Mouse (Mus musculus) heart, adult 2 months (tissue): ENCODE measurements around the gene Lhfpl2. TPM values are rescaled to one million over a fixed set of nuclear protein-coding genes. Genes with fewer than 3 reads are reported as not detected.

Experiments used
- DNase-seq, 2 experiments: peaks; one replicate each; pipeline ENCODE4 v3.0.0; 2021
- H3K27ac ChIP-seq: fragments of 200-600 bp; 2 replicates; pipeline ENCODE4 v1.8.1; 2022
- H3K27me3 ChIP-seq: fragments of 200-500 bp; 2 replicates; pipeline ENCODE4 v1.6.1; 2012; ENCODE audit warnings: mild to moderate bottlenecking, low read length, inconsistent platforms, mixed read lengths; ENCODE audit not compliant: control insufficient read depth, insufficient read depth
- H3K36me3 ChIP-seq: fragments of 200-500 bp; 2 replicates; pipeline ENCODE4 v1.6.1; 2012; ENCODE audit warnings: low read length, inconsistent platforms; ENCODE audit not compliant: control insufficient read depth, insufficient read depth
- H3K4me1 ChIP-seq: fragments of 200-500 bp; 2 replicates; pipeline ENCODE4 v1.6.1; 2011; ENCODE audit warnings: low read length; ENCODE audit not compliant: control insufficient read depth, insufficient read depth
- H3K4me3 ChIP-seq: fragments of 200-600 bp; 2 replicates; pipeline ENCODE4 v1.8.1; 2022
- H3K79me2 ChIP-seq: fragments of 200-500 bp; replicated peaks from 2 replicates; pipeline ENCODE4 v1.6.1; 2012; ENCODE audit warnings: mild to moderate bottlenecking, inconsistent platforms, low read length, moderate library complexity, mixed read lengths; ENCODE audit not compliant: control insufficient read depth, insufficient read depth
- H3K9ac ChIP-seq: fragments of 200-500 bp; 2 replicates; pipeline ENCODE4 v1.6.1; 2012; ENCODE audit warnings: low read depth, mild to moderate bottlenecking, control low read depth, inconsistent platforms, low read length, mixed read lengths
- CTCF ChIP-seq: fragments of 200-600 bp; IDR thresholded peaks from 2 replicates; pipeline ENCODE4 v1.8.1; 2022; ENCODE audit warnings: antibody characterized with exemption, mild to moderate bottlenecking, moderate library complexity
- EP300 ChIP-seq: fragments of 200-500 bp; IDR thresholded peaks from 2 replicates; pipeline ENCODE4 v1.6.1; 2011; ENCODE audit warnings: low read depth, low read length, control low read depth; ENCODE audit not compliant: insufficient read depth
- POLR2A ChIP-seq: fragments of 200-500 bp; IDR thresholded peaks from 2 replicates; pipeline ENCODE4 v1.6.1; 2011; ENCODE audit warnings: mild to moderate bottlenecking, low read depth, low read length, control low read depth; ENCODE audit not compliant: insufficient read depth
- WGBS: fragments of 180-500 bp; shearing (Covaris S2); methylation state at CpG from one replicate; pipeline ENCODE4 v1.1.7; 2018; 5-methylcytosine and 5-hydroxymethylcytosine counted together
- intact Hi-C: fragments of 180-260 bp; cut with DNase I; formaldehyde crosslinking; loops from one replicate; pipeline ENCODE4 v1.15.1; 2025
- polyA plus RNA-seq: library from polyadenylated mRNA; depleted of rRNA; stranded (reverse); fragments of >200 nt; gene quantifications from 2 replicates; pipeline ENCODE4 v1.2.3, GENCODE M21; 2012
- total RNA-seq, 2 experiments: library from RNA; stranded (reverse); gene quantifications; 2 replicates each; pipeline ENCODE4 v1.2.3; 2021

Gene Lhfpl2
- total and polyA plus RNA-seq, 3 experiments: 2.8 to 4.0 (median 3.5) TPM

DNA sequence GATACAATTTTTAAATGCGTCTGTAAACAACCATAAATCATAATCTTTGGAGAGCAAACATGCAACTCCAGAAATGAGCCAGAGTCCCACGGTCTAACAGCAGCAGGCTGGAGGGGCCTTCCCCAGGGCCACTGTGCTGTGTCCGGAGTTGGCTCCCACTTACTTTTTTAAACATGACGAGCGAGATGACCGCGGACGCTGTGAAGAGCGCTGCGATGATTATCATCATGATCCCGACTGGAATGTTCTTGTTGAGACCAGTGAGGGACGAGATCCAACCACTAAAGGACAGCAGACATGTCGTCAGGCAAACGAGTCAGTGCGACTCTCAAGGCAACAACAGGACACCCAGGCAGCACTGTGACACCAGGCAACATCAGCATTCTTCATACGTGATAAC lies 150.4 kb downstream of the Lhfpl2 start:
- DNase-seq: no peak
- WGBS: 88% methylated on average over 16 of the region's 16 CpGs
- intact Hi-C loops: loop anchor here (10.0 kb wide), 1 partner anchor 143 kb away; no protein-coding TSS in a partner anchor
- no peak overlapping the region for H3K9ac ChIP-seq
- H3K27ac ChIP-seq: no peak overlapping the region
- H3K79me2 ChIP-seq: no peaks in the 10 kb centered on the region
- H3K4me3 ChIP-seq: no peak overlapping the region
- no peaks in the 10 kb centered on the region for H3K27me3 ChIP-seq
- H3K36me3 ChIP-seq: no peaks in the 10 kb centered on the region
- no peaks in the 10 kb centered on the region for H3K4me1 ChIP-seq
- TF ChIP-seq EP300: no peak
- TF ChIP-seq POLR2A: no peak
- TF ChIP-seq CTCF: no peak

DNA sequence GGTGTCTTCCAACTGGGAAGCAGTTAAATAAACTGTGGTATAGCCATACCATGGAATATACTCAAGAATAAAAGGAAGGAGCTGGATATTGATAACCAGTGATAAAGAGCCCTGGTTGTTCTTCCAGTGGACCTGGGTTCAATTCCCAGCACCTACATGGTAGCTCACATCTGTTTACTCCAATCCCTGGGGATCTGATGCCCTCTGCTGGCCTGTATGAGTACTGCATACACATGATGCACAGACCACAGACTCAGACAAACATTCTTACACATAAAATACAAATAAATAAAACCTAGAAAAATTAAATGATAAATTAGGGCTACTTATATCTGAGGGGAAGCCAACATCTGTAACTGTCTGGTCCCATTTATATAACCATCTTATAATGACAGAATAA lies 151.3 kb downstream of the Lhfpl2 start:
- no peaks in the 10 kb centered on the region for H3K36me3 ChIP-seq
- no peak overlapping the region for H3K9ac ChIP-seq
- H3K79me2 ChIP-seq: no peaks in the 10 kb centered on the region
- no peak for TF ChIP-seq EP300
- TF ChIP-seq CTCF: peak; percentile 63
- H3K27ac ChIP-seq: no peak overlapping the region
- H3K4me3 ChIP-seq: no peak overlapping the region
- no peaks in the 10 kb centered on the region for H3K27me3 ChIP-seq
- no peak for DNase-seq
- intact Hi-C loops: loop anchor here (10.0 kb wide), 1 partner anchor 144 kb away; no protein-coding TSS in a partner anchor
- no peaks in the 10 kb centered on the region for H3K4me1 ChIP-seq

DNA sequence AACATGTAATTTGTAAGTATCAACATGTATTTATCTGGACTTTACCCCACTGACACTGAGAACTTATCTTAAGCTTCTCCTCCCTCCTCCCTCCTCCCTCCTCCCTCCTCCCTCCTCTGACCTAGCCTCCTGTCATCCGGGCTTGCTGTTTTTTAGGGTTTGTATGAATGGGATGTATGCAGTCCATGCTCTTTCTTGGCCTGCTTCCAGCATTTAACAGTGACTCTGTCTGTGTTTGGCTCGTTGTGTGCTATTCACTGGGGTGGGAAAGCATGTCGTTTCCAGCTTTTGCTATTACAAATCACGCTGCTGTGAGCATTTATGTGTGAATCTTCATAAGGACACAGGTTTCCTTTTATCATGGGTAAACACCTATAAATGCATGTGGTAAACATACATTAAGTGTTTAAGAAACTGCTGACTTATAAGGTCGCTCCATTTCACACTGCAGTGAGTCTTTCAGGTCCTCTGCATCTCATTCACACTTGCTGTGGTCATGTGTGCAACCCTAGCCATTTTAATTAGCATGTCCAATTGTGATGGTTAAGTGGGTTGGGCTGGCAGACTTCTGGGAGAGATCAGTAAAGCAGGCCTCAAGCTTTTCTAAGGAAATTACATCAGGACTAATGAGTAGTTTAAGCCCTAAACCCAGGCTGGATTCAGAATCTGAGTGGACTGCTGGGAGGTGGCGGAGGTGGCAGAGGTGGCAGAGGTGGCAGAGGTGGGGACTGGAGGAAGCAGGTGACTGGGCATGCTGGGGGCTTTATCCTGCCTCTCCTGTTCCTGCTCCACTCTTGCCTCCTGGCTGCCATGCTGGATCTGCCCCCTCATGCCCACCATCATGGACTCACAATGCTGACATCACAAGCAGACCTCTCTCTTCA lies 153.9 kb downstream of the Lhfpl2 start:
- no peaks in the 10 kb centered on the region for H3K27me3 ChIP-seq
- intact Hi-C loops: no loop called here
- H3K27ac ChIP-seq: no peak overlapping the region
- WGBS: 59% methylated on average over 6 of the region's 6 CpGs
- no peak overlapping the region for H3K9ac ChIP-seq
- H3K4me3 ChIP-seq: no peak overlapping the region
- H3K4me1 ChIP-seq: no peaks in the 10 kb centered on the region
- no peaks in the 10 kb centered on the region for H3K36me3 ChIP-seq
- no peaks in the 10 kb centered on the region; the same call in 1 of the 2 replicates for H3K79me2 ChIP-seq
- TF ChIP-seq EP300 (no peak), POLR2A (no peak), CTCF (no peak)
- no peak for DNase-seq

DNA sequence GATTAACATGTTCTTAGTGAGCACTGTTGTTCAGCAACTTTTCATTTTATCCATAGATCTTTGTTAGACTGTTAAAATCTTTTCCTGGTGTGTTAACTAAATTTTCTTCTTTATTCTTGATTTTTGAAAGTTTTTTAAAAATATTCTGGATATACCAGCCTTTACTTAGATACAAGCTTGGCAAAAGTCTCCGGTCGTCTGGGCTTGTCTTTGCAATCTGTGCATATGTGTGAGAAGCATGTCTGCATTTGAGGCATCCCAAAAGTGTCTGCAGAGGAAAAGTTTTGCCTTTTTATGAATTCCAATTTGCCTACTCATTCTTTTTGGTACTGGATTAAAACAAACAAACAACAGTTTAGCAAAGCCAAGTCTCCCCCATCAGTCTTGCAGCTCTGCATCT lies 154.6 kb downstream of the Lhfpl2 start:
- intact Hi-C loops: no loop called here
- Histone ChIP-seq H3K9ac (no peak overlapping the region), H3K4me1 (no peaks in the 10 kb centered on the region), H3K36me3 (no peaks in the 10 kb centered on the region), H3K27me3 (no peaks in the 10 kb centered on the region), H3K27ac (no peak overlapping the region), H3K4me3 (no peak overlapping the region), H3K79me2 (no peaks in the 10 kb centered on the region; the same call in 1 of the 2 replicates)
- WGBS: 100% methylated on average over 2 of the region's 2 CpGs
- TF ChIP-seq EP300: no peak
- TF ChIP-seq POLR2A: no peak
- TF ChIP-seq CTCF: no peak
- DNase-seq: no peak

DNA sequence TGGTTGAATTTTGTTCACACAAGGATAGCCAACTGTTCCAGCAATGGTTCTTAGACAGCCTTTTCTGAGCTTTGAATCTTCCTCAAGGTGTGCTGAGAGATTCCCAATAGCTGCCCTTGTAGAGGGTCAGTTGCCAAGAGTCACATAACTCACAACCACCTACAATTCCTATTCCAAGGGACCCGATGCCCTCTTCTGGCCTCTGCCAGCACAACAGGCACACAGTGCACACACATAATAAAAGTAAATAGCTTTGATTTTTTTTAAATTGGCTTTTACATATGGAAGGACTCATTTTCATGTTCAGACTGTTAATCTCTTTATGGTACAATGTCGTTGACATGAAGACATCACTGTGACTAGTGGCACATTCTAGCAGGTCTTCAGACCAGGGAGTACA lies 155.1 kb downstream of the Lhfpl2 start:
- no peaks in the 10 kb centered on the region for H3K27me3 ChIP-seq
- H3K9ac ChIP-seq: no peak overlapping the region
- H3K36me3 ChIP-seq: no peaks in the 10 kb centered on the region
- H3K4me3 ChIP-seq: no peak overlapping the region
- no peak for DNase-seq
- no peaks in the 10 kb centered on the region; the same call in 1 of the 2 replicates for H3K79me2 ChIP-seq
- TF ChIP-seq POLR2A (no peak), CTCF (peak; percentile 56), EP300 (no peak)
- H3K27ac ChIP-seq: no peak overlapping the region
- intact Hi-C loops: no loop called here
- WGBS: 85% methylated on average over 2 of the region's 2 CpGs
- H3K4me1 ChIP-seq: no peaks in the 10 kb centered on the region

DNA sequence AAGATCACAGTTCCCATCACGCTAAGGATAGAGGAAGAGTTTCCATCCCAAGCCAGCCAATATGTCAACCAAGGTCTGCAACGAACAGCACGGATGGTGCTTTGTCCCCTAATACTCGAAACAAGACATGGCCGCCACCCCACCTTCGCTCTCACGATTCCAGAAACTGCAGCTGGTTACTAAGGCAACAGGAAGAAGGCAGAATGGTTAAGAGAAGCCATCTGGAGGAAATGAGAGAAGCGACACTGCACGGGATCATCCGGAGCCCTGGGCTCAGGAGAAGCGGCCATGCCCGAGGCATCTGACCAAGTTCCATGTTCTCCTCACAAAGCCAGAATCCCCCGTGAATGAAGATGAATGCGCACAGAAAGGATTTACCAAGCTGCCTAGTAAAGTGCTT lies 166.0 kb downstream of the Lhfpl2 start:
- TF ChIP-seq EP300: no peak
- no peak for TF ChIP-seq CTCF
- TF ChIP-seq POLR2A: no peak

More for the DNA sequence above, 166.0 kb downstream of the Lhfpl2 start:
- Histone ChIP-seq H3K9ac (no peak overlapping the region), H3K27ac (no peak overlapping the region), H3K4me1 (no peaks in the 10 kb centered on the region), H3K79me2 (no peaks in the 10 kb centered on the region), H3K27me3 (no peaks in the 10 kb centered on the region), H3K36me3 (no peaks in the 10 kb centered on the region), H3K4me3 (no peak overlapping the region)
- DNase-seq: no peak
- intact Hi-C loops: no loop called here
- 72% methylated on average over 14 of the region's 14 CpGs for WGBS
